Mouse (Mus musculus) testis, postnatal 10 days (tissue): ENCODE measurements around the gene Cic.

Experiments used
- DNase-seq: peaks from one replicate; pipeline ENCODE4 v3.0.0; 2021; ENCODE audit warnings: low spot score

The Cic gene

DNA sequence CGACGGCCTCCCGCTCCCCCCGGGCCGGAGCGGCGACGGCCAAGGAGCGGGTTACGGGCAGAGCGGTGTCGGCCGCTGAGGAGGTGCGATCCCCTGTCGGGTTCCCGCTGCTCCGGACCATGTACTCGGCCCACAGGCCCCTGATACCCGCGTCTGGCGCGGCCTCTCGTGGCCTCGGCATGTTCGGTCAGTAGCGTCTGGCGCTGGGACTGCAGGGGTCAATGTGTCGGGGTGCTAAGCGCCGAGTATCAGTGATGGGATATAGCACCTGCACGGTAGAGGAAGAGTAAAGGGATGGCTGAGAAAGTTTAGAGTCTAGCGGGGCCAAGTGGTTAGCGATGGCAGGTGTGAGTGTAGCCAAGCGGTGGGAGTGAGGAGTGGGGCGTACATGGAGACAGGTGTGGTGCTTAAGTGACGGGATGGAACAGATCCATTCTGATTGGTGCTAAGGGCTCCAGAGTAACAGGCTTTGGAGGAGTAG is 15.3 kb downstream of the Cic start:
- DNase-seq: peak; percentile 75

DNA sequence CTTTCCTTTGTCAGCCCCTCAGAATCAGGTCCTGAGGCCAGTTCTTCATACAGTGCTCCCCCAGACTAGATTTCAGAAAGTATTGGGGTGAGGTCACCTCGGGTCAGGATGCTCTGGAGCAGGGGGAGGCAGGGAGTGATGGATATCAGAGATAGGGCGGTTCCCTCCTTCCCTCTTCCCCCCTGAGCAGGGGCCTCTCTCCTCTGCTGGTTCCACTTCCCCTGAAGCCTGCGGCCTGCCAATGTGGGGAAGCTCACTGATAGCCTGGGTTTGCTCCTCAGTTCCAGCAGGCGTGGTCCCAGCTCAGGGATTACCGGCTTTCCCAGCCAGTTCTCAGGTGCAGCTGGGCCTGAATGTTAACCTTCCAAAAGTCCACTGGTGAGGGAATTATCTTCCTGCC is 16.1 kb downstream of the Cic start:
- DNase-seq: peak; percentile 54

DNA sequence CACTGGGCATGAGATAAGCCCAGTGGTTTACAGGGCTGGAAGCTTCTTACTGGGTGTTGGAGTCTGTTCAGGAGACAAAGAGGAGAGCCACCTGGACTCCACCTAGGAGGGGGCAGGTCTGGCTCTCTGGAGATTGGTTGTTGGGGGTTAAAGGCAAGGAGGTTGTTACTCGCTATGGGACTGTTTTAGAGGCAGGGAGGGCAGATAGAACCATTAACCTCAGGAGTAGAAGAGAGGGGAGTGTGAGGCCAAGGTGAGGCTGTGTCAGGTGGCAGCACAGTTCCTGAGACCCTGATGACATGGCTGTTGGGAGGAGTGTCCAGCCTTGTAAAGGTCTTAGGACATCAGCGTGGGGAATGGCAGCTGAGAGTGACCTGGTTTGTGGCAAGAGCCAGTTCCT is 16.7 kb downstream of the Cic start:
- no peak for DNase-seq

DNA sequence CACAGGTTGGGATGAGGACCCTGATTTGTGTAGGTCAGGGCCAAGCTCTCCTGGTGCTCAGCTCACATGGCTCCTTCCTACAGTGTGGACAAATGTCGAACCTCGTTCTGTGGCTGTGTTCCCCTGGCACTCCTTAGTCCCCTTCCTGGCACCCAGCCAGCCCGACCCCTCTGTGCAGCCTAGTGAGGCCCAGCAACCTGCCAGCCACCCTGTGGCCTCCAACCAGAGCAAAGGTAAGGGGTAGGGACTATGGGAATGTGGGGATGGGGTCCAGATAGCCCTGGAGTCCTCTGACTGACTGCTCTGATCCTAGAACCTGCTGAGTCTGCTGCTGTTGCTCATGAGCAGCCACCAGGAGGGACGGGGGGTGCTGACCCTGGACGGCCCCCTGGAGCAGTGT is 17.3 kb downstream of the Cic start:
- peak; percentile 76 for DNase-seq

DNA sequence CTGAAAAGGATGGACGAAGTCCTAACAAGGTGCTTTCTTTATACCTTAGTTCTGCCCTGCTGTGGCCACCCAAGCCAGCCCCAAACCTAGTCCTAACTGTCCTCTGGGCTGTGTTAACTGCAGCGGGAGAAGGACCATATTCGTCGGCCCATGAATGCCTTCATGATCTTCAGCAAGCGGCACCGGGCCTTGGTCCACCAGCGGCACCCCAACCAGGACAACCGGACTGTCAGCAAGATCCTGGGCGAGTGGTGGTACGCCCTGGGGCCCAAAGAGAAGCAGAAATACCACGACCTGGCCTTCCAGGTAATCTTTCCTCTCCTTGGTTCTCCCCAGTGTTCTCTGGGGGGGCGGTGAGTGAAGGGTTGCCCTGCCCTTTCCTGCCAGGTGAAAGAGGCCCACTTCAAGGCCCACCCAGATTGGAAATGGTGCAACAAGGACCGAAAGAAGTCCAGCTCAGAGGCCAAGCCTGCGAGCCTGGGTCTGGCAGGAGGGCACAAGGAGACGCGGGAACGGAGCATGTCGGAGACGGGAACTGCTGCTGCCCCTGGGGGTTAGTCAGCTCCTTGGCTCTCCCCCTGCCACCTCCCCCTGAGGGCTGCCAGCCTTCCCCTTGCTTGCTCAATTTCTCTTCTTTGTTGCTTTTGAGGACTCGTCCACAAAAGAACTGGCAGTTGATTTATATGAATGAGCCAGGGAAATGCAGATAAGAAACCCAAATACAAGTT is 18.2 kb downstream of the Cic start:
- DNase-seq: peak; percentile 47

DNA sequence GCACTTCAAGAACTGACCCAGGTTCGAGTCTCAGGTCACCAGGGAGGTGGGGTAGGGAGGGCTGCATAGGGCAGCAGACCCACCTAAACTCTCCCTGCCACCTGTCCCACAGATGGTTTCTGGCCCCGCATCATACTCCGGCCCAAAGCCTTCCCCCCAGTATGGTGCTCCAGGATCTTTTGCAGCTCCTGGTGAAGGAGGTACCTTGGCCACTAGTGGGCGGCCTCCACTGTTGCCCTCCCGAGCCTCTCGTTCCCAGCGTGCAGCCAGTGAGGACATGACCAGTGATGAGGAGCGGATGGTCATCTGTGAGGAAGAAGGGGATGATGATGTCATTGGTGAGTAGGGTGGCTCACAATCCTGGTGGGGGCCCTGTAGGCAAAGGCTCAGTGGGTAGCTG is 19.5 kb downstream of the Cic start:
- peak; percentile 49 for DNase-seq

DNA sequence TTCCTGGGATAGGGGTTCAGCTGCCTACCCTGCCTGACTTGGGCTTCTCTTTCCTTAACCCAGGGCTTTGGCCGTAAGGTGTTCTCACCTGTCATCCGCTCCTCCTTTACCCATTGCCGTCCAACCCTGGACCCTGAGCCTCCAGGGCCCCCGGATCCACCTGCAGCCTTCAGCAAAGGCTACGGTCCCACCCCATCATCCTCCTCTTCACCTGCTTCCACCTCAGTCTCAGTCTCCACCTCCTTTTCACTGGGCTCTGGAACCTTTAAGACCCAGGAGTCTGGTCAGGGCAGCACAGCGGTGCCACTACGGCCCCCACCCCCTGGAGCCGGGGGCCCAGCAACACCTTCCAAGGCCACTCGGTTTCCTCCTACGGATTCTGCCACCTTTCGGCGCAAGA is 20.5 kb downstream of the Cic start:
- no peak for DNase-seq

DNA sequence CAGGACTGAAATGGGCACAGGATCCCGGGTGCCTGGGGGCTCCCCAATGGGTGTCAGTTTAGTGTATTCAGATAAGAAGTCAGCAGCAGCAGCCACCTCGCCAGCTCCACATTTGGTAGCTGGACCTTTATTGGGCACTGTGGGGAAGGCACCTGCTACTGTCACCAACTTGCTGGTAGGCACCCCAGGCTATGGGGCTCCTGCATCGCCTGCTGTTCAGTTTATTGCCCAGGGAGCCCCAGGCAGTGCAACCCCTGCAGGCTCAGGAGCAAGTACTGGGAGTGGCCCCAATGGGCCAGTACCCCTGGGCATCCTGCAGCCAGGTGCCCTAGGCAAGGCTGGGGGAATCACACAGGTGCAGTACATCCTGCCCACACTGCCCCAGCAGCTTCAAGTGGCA is 21.2 kb downstream of the Cic start:
- DNase-seq: no peak

DNA sequence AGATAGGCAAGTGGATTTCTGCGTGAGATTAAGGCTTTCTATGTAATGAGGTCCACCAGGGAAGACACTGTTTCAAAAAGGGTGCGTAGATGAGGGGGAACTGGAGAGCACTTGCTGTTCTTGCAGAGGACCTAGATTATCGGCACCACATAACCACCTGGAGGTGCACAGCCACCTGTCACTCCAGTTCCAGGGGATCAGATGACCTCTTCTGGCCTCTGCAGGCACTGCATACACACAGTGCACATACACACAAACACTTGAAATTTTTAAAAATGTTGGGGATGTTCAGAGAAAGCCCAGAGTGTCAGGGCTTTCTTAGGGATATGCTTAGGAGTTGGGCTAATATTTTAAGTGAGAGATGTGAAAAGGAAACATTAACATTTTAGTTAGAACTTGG is 22.4 kb downstream of the Cic start:
- no peak for DNase-seq

DNA sequence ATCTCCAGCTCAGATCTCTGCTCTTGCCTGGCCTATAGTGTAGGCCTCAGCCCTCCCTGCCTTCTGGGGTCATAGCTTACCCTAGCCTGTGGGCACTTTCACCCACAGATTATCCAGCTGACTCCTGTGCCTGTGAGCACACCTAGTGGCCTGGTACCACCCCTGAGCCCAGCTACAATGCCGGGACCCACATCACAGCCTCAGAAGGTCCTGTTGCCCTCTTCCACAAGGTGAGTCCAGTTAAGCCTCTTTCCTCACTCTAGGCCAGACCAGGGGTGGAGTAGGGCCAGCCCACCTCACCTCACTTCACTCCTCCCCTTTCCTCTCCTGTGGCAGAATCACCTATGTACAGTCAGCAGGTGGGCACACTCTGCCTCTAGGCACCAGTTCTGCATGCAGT is 23.0 kb downstream of the Cic start:
- no peak for DNase-seq

DNA sequence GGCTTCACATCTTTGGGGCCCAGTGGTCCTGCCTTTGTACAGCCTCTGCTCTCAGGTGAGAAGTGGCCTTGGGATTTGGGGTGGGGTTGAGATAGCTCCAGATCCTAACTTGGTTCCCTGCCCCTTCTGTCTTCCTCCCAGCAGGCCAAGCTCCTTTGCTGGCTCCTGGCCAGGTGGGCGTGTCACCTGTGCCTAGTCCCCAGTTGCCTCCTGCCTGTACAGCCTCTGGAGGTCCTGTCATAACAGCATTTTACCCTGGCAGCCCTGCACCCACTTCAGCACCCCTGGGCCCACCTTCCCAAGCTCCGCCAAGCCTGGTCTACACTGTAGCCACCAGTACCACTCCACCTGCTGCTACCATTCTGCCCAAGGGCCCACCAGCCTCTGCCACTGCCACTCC is 23.4 kb downstream of the Cic start:
- DNase-seq: peak; percentile 85

DNA sequence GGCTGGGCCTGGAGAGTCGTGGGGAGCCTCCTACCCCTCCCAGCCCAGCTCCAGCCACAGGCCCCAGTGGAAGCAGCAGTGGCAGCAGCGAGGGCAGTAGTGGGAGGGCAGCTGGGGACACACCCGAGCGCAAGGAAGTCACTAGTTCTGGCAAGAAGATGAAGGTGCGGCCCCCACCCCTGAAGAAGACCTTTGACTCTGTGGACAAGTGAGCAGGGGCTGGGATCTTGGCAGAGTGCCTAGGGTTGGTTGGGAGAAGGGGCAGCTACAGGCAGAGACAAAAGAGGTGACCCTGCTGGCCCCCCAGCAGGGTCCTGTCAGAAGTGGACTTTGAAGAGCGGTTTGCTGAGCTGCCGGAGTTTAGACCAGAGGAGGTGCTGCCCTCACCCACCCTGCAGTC is 24.6 kb downstream of the Cic start:
- DNase-seq: peak; percentile 59

DNA sequence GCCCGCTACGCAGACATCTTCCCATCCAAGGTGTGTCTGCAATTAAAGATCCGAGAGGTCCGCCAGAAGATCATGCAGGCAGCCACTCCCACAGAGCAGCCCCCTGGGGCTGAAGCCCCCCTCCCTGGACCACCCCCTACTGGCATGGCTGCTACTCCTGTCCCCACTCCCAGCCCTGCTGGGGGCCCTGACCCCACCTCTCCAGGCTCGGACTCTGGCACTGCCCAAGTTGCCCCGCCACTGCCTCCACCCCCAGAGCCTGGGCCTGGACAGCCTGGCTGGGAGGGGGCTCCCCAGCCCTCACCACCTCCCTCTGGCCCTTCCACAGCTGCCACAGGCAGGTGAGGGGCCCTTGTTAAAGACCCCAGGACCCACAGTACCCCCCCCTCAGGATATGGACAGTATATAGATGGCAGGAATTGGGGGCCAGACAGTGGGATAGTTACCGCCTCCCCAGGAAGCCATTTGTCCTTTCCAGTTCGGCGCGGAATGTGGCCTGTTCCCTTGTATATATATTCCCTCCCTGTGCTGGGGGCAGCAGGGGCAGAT is 25.8 kb downstream of the Cic start:
- DNase-seq: peak; percentile 51

DNA sequence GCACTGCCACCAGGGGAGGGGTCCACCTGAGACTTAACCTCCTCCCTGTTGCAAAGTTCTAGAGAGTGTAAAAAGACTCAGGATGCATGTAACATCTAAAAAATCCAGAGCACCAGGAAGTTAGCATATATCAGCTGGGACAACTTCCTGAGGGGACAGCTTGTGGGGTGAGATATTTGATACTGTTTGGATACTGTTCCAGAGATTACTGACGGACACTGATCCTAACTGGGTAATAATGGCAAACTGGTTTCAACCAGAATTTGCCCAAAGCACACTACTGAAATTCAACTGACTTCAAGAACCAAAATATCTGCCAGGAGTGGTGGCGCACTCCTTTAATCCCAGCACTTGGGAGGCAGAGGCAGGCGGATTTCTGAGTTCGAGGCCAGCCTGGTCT is 27.0 kb downstream of the Cic start:
- DNase-seq: no peak

DNA sequence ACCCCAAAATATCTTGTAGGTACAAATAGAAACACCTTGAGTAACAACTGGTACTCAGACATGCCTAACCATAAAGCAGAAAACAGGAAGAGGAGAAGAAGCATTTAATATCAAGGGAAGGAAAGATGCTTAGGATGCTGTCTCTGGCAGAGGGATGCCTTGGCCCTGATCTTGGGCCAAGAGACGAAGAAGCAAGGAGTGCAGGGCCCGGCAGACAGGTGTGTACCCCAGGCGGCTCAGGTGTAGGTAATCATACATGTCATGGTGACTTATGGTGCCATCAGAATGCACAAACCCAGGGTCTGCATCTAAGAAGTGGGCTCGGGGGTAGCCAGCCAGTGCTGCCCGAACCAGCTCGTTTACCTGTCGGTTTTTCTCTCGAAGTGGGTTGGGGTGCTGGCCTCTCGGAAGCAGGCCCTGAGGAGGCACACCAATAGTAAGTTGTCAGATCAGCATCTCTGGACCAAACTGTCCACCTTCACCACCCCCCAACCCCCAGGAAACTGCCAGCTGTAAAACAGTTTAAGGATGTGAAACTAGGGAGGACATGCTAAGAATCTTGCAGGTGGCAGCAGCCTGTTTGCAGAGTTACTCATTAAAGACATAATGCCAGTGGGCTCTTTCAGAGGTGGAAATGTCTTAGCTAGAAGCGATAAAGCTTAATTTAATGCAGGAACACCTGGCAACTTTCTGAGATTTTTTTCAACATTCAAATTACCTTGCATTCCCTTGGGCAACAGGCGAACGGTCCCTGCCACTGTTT is 27.6 kb downstream of the Cic start:
- DNase-seq: peak; percentile 40

DNA sequence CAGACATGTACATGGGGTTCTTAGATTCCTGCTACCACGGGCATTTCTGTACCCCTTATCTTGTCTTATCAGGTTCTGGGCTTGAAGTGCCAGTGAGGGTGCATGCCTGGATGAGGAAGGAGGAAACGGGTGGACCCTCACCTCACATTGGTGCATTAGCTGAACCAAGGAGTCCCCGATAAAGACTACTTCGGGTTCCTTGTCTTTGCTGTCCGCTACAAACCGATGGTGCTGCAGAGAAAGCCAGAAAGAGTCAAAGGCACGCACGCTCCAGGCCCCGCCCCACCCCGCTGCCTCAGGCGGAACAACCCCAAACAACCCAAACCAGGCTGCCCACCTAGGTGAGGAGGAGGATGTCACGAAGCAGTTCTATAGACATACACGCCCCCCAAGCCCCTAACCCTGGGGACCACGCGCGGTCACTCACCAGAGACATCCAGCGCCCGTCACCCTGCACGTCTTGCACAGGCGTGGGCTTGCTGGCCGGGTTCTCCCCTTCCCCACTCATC is 29.5 kb downstream of the Cic start:
- peak; percentile 73 for DNase-seq

DNA sequence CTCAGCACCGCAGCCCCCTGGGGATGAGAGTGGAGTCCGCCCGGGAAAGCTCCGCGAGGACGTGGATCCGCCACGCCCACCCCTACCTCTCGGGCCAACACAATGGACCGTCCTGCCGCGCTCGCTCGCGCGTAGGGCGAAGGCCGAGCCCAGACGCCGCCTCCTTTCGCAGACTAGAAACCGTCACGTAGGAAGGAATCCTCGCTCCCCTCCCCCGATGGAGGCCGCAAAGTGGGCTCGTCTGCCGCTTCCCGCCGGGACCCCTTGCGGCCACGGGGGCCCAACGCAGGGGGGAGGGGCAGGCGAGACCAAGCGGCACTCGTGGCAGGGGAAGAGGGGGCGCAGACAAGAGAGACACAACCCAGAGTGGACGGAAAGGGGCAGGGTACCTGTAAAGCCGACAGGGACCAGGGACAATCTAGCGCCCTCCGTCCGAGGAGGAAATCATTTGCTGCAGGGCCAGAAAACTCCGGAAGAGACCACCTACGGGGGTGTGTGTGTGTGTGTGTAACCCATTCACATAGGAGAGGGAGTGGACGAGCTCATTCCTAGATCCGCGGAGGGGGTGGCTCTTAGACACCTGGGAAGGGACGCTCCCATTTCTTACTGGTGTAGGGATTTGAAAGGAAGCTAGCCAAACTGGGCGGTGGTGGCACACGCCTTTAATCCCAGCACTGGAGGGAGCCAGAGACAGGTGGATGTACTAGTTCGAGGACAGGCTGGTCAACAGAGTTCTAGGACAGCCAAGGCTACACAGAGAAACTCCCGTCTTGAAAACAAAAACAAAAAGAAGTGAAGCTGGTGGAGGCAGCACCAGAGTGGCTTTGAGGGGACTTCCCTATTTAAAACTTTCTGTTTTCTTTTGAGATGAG is 30.2 kb downstream of the Cic start, which contains the start of gene Pafah1b3:
TSS of gene Pafah1b3 (minus strand) at position 533 of the 872 bp plus-strand sequence.
- peak; percentile 90 for DNase-seq

DNA sequence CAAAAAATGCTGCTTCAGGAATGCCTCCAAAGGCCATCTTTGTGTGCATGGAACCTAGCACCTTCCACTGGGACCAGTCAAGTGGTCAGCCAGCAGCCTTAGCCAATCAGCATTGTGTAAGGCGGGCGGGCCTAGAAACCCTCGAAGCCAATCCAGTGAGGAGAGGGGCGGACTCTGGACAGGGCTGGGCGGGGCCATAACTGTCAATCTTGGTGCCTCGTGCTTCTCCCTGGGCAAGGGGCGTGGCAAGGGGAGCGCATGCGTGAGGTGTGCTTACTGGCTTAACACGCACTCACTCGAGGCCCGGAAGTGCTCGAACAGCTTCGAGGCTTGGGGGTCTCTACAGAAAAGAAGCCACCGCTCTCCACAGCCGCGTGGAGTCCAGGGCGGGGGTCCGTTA is 33.6 kb downstream of the Cic start, which contains the start of gene Prr19:
TSS of gene Prr19 (plus strand) at position 349 of the 400 bp plus-strand sequence.
- peak; percentile 78 for DNase-seq

DNA sequence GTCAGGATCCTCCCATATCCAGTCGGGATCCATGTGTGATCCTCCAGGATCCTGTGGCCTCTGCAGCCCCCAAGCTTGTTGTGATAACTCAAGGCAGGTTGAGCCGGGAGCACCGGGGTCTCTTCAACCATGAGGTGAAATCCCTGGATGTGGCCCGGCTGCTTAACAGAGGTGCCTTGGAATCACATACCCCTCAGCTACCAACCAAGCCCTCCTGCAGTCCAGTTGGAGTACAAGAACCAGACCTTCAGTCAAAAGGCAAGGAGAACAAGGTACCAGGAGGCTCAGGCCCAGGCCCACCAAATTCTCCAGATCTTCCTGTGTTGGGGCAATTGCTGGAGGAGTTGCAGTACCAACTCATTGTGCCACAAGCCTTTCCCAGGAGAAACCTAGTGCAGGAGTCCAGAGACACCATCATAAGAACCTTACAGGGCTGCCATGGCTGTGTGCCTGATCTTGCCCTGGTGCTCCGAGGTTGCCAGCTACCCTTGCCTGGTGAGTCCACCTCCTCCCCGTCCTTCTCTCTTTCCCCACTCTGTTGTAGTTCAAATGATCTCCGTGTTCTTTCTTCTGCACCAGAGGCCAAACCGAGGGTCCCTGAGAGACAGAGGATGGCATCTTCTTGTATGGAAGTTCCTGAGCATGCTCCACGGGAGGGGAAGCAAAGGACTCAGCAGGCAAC is 35.6 kb downstream of the Cic start:
- DNase-seq: no peak

DNA sequence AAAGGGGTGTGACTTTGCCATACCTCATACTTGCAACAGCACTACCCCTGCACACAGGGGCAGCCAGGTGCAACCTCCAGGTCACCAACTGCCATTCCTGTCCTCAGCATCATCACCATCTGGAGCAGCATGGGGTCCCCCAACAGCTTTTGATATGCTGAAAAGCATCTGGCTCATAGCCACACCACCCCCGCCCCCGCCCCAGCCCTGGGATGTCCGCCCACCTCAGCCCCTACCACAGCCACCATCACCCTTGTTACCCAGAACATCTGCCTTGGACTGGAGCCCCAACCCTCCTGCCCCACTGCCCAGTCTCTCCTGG is 36.1 kb downstream of the Cic start:
- no peak for DNase-seq

DNA sequence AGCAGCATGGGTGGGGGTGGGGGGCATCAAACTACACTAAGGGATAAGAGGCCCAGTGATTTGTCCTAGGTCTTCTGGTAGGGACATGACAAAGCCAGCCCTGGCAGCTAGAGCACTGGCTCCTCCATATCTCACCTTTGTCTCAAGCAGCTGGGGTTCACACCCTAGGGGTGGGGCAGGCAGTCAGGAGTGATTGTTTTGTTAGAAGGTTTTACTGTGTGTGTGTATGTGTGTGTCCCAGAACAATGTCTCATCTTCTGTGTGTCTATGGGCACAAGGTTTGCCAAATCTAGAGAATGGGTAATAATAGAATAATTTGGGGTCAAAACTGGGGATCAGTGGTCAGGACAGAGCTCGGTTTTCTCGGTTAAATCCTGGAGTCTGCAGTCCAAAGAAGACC is 38.0 kb downstream of the Cic start:
- no peak for DNase-seq
